Mouse (Mus musculus) frontal cortex, postnatal 10 days (tissue): ENCODE results near the gene Hpf1.

ENCODE experiments used
- DNase-seq, 2 experiments: peaks; one replicate each; pipeline ENCODE4 v3.0.0; 2022; ENCODE audit warnings: low spot score in 2 of 2, mixed read lengths in 1 of 2

Hpf1 gene

DNA sequence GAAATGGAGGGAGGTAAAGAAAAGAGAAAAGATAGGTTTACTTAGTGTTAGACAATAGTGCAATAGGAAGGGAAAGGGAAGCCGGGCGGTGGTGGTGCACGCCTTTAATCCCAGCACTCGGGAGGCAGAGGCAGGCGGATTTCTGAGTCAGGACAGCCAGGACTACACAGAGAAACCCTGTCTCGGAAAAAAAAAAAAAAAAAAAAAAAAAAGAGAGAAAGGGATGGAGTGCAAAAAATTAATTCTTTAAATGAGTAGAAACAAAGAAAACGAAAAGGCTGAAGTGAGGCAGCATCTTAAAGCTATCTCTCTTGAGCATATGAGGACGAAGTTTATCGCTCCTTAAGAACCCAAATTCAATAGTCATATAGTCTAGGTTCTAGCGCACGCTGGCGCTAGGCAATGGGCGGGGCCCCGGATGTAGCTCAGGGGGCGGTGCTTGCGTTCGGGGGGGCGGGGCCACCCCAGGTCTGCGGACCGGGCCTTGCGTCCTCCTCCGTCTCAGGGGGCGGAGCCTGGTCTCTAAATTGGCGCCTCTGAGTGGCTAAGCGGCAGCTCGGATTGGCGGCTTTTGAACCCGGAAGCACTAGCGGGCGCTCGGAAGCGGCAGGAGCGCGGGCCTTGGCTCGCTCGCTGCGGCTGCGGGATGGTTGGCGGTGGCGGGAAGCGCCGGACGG, at the start of gene Hpf1:
Gene Hpf1, plus strand, starts transcription at position 576 of the 677 bp plus-strand sequence.
- DNase-seq: peak; percentile 88 to 92

DNA sequence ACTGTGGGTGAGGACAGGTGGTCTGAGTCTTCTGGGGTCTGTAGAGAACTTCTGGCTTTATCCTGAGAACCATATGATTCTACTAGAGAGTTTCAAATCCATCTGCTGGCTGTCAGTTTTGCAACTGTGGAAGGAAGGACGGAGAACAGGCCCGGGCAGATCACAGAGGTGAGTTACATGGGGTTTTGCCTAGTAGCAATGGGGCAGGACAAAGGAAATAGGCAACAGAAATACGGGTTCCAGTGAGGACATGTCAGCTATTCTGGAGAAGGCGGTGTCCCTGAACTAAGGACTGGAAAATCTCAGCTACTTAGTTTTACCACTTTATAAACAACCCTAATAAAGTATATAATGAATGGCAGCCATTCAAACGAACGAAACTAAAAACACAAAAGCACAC, 47.8 kb upstream of the Hpf1 start:
- DNase-seq: no peak

GRCm38 (mm10) chr8:60857559-60857958, 32.7 kb upstream of the Hpf1 start:
- no peak for DNase-seq

GRCm38 (mm10) chr8:60858091-60858490, 32.1 kb upstream of the Hpf1 start:
- no peak for DNase-seq

DNA sequence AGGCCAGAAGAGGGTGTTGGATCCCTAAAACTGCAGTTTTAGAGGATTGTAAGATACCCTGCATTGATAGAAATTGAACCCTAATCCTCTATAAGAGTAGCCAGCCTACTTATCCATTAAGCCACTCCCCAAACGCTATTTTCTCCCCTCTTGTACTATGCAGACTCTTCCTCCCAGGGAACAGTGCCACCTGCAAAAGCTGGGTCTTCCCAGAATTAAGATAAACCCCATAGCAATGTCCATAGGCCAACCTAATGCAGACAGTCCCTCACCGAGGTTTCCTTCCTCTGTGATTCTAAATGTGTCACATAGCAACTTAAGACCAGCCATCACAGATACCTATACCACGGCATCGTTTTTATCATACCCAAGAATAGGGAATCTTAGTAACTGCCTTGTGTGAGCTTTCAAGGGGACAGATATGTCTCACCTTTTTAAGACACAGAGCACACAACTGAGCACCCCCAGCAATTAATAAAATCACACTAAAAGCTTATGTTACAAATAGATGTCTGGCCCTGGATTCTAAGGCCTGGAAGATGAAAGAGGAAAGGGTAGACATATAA, 31.2 kb upstream of the Hpf1 start:
- DNase-seq: no peak

GRCm38 (mm10) chr8:60859605-60860004, 30.6 kb upstream of the Hpf1 start:
- DNase-seq: peak in 1 of 2 experiments; percentile 8

GRCm38 (mm10) chr8:60860749-60861148, 29.5 kb upstream of the Hpf1 start:
- DNase-seq: no peak

- DNase-seq: no peak
Observed at GRCm38 (mm10) chr8:60861783-60862182, 28.4 kb upstream of the Hpf1 start.

- no peak for DNase-seq
Observed at GRCm38 (mm10) chr8:60864875-60865274, 25.3 kb upstream of the Hpf1 start.

- DNase-seq: peak in 1 of 2 experiments; percentile 67
Observed at GRCm38 (mm10) chr8:60865504-60866114, 24.6 kb upstream of the Hpf1 start.

DNA sequence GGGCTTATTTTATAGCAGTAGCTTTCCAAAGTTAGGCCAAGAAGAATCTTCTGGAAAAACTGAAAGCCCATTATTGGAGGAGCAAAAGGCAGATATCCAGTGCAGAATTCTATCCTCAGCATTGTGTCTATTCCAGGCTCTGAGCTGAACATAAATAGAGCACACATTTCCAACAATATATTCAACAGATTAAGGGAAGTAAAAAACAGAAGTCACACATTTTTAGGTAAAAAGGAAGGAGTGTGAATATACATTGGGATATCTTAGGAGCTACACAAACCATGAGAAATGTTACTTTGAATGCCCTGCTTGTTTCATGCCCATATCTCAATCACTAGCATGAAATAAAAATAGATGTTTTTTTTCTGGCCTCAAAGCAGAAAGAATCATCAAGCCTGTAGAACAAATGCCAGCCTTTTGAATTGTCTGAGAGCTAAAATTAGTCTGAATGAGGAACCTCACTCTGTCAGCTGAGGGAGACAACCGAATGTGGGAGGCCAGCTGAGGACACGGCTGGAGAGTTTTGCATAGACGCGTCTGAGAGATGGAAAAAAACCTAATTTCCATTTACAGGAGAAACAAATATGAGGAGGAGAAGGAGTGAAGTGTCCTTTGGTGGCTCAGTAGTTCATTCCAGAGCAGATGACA, 22.6 kb upstream of the Hpf1 start:
- peak in 1 of 2 experiments; percentile 29 for DNase-seq

DNA sequence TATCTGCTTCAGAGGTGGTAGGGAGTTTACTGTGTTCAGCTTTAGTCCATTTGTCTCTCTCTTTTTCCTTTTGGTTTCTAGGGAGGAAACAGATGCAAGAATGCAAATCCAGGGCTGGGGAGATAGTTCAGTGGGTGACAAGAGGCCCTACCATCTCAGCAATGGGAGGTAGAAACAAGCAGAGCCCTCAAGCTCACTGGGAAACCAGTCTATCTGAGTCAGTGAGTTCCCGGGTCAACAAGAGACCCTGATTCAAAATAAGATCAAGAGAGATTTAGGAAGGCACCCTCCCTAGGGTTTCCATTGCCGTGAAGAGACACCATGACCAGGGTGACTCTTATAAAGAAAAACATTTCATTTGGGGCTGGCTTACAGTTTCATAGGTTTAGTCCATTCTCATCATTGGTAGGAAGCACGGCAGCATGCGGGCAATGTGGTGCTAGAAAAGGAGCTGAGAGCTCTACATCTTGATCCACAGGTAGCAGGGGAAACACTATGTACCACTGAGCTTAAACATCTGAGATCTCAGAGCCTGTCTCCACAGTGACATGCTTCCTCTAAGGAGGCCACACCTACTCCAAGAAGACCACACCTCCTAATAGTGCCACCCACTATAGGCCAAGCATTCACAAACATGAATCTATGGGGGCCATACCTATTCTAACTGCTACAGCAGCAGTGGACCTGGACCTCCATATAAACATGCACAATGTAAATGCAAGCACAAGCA, 21.8 kb upstream of the Hpf1 start:
- DNase-seq: no peak

- DNase-seq: no peak
Observed at GRCm38 (mm10) chr8:60869761-60870160, 20.5 kb upstream of the Hpf1 start.

GRCm38 (mm10) chr8:60870231-60871193, 19.7 kb upstream of the Hpf1 start:
- no peak for DNase-seq

- no peak for DNase-seq
Observed at GRCm38 (mm10) chr8:60878617-60879016, 11.6 kb upstream of the Hpf1 start.

DNA sequence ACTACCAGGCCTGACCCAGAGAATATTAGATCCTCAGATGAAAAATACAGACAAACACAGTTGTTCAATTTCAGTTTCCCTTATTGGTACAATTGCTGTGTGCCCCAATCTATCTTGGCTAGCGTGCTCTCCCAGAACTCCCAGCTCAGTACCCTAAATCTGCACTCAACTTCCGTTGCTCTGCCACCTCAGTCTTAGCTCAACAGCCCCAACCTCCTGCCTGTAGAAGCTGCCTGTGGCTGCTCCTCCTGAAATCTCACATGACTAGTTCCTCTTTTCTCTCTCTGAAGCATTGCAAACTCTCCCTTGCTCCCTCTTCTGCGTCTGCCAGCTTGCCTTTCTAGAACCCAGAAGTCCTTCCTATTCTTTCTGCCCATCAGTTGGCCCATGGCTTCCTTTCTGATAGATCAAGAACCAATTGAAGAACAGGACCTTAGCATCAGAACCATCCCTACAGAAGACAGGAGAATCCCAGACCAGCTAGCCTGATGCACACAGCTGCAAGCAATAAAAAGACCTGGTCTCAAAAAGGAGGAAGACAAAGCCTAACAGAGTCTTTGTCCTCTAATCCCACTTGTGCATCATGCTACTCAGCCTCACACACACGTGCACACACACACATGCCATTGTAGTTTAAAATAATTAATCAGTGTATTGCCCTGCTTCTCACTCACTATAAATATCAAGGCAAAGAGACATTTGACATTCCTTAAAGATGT, 6.6 kb upstream of the Hpf1 start:
- DNase-seq: no peak

GRCm38 (mm10) chr8:60886736-60887135, 3.5 kb upstream of the Hpf1 start:
- DNase-seq: no peak

GRCm38 (mm10) chr8:60889131-60889842, 931 bp upstream of the Hpf1 start:
- no peak for DNase-seq

DNA sequence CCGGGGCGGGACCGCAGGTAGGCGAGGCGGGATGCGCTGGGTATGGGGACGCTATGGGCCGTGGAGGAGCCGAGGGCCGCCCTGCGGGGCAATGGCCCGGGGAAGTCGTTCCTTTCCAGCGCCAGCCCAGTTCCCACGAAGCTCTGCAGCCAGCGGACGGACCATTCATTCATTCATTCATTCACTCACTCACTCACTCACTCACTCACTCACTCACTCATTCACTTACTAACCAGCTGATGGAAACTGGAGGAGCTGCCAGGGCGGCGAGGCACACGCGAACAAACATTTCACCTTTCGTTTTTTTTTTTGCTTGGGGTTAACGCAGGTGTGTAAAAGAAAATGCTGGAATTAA, 279 bp downstream of the Hpf1 start:
- no peak for DNase-seq

- DNase-seq: no peak
Observed at GRCm38 (mm10) chr8:60891757-60892156, 1.5 kb downstream of the Hpf1 start.
